Mouse (Mus musculus) heart, adult 2 months (tissue): ENCODE results near the gene Chsy1. TPM values are rescaled to one million over a fixed set of nuclear protein-coding genes. Genes with fewer than 3 reads are reported as not detected.

Experiments
- DNase-seq, 2 experiments: peaks; one replicate each; pipeline ENCODE4 v3.0.0; 2021
- H3K27ac ChIP-seq: fragments of 200-600 bp; 2 replicates; pipeline ENCODE4 v1.8.1; 2022
- H3K27me3 ChIP-seq: fragments of 200-500 bp; 2 replicates; pipeline ENCODE4 v1.6.1; 2012; ENCODE audit warnings: mild to moderate bottlenecking, low read length, inconsistent platforms, mixed read lengths; ENCODE audit not compliant: control insufficient read depth, insufficient read depth
- H3K36me3 ChIP-seq: fragments of 200-500 bp; 2 replicates; pipeline ENCODE4 v1.6.1; 2012; ENCODE audit warnings: low read length, inconsistent platforms; ENCODE audit not compliant: control insufficient read depth, insufficient read depth
- H3K4me1 ChIP-seq: fragments of 200-500 bp; 2 replicates; pipeline ENCODE4 v1.6.1; 2011; ENCODE audit warnings: low read length; ENCODE audit not compliant: control insufficient read depth, insufficient read depth
- H3K4me3 ChIP-seq: fragments of 200-600 bp; 2 replicates; pipeline ENCODE4 v1.8.1; 2022
- H3K79me2 ChIP-seq: fragments of 200-500 bp; replicated peaks from 2 replicates; pipeline ENCODE4 v1.6.1; 2012; ENCODE audit warnings: mild to moderate bottlenecking, inconsistent platforms, low read length, moderate library complexity, mixed read lengths; ENCODE audit not compliant: control insufficient read depth, insufficient read depth
- H3K9ac ChIP-seq: fragments of 200-500 bp; 2 replicates; pipeline ENCODE4 v1.6.1; 2012; ENCODE audit warnings: low read depth, mild to moderate bottlenecking, control low read depth, inconsistent platforms, low read length, mixed read lengths
- CTCF ChIP-seq: fragments of 200-600 bp; IDR thresholded peaks from 2 replicates; pipeline ENCODE4 v1.8.1; 2022; ENCODE audit warnings: antibody characterized with exemption, mild to moderate bottlenecking, moderate library complexity
- EP300 ChIP-seq: fragments of 200-500 bp; IDR thresholded peaks from 2 replicates; pipeline ENCODE4 v1.6.1; 2011; ENCODE audit warnings: low read depth, low read length, control low read depth; ENCODE audit not compliant: insufficient read depth
- POLR2A ChIP-seq: fragments of 200-500 bp; IDR thresholded peaks from 2 replicates; pipeline ENCODE4 v1.6.1; 2011; ENCODE audit warnings: mild to moderate bottlenecking, low read depth, low read length, control low read depth; ENCODE audit not compliant: insufficient read depth
- WGBS: fragments of 180-500 bp; shearing (Covaris S2); methylation state at CpG from one replicate; pipeline ENCODE4 v1.1.7; 2018; 5-methylcytosine and 5-hydroxymethylcytosine counted together
- intact Hi-C: fragments of 180-260 bp; cut with DNase I; formaldehyde crosslinking; loops from one replicate; pipeline ENCODE4 v1.15.1; 2025
- polyA plus RNA-seq: library from polyadenylated mRNA; depleted of rRNA; stranded (reverse); fragments of >200 nt; gene quantifications from 2 replicates; pipeline ENCODE4 v1.2.3, GENCODE M21; 2012
- total RNA-seq, 2 experiments: library from RNA; stranded (reverse); gene quantifications; 2 replicates each; pipeline ENCODE4 v1.2.3; 2021

The Chsy1 gene
- total and polyA plus RNA-seq, 3 experiments: 4.8 to 13.4 (median 12.3) TPM

DNA sequence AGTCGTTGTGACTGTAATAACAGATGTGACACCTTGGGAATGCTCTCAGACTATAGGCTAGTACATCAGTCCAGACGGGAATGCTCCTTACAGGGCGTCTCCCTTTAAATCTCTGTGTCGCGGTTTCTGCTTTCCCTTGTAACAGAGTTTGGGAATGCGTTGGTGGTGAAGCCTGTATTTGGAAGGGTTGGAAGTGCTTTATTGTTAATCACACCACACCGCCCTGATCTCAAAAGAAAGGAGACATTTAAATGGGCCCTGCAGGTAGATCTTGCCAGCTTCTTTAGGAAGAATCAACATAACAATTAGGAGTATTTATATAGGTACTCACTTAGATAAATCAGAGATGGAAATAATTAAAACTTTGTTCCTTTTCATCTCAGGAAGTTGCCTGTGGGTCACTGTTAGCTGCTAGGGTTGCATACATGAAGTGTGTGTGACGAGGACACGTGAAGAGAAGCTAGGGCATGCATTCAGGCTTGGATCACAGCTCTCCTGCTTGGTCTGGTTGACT lies 49.4 kb downstream of the Chsy1 start:
- 85% methylated on average over 9 of the region's 9 CpGs for WGBS
- intact Hi-C loops: no loop called here

DNA sequence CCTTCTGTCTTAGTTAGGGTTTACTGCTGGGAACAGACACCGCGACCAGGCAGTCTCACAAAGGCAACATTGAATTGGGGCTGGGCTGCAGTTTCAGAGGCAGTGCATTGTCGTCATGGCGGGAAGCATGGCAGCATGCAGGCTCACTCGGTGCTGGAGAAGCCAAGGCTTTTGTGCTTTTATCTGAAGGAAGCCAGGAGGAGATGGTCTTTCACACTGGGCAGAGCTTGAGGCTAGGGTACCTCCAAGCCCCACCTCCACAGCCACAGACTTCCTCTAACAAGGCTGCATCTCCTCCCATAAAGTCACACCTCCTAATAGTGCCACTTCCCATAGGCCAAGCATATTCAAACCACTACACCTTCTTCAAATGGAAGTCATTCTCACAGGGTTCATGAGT lies 50.6 kb downstream of the Chsy1 start:
- H3K79me2 ChIP-seq: 0 out of 2 replicates have a peak, but pooled peaks cover 1% of the 10 kb centered on the region
- DNase-seq: no peak
- 73% methylated on average over 5 of the region's 5 CpGs for WGBS
- TF ChIP-seq POLR2A (no peak), CTCF (no peak), EP300 (no peak)
- peaks cover 5% of the 10 kb centered on the region for H3K4me1 ChIP-seq
- no peaks in the 10 kb centered on the region for H3K27me3 ChIP-seq
- intact Hi-C loops: no loop called here
- H3K9ac ChIP-seq: no peak overlapping the region
- H3K4me3 ChIP-seq: no peak overlapping the region
- H3K27ac ChIP-seq: no peak overlapping the region
- peaks cover 4% of the 10 kb centered on the region; the same call in 1 of the 2 replicates for H3K36me3 ChIP-seq

More for the DNA sequence above, 49.4 kb downstream of the Chsy1 start:
- no peak for DNase-seq
- Histone ChIP-seq H3K9ac (no peak overlapping the region), H3K27ac (no peak overlapping the region), H3K27me3 (no peaks in the 10 kb centered on the region), H3K36me3 (peaks cover 2% of the 10 kb centered on the region; the same call in 1 of the 2 replicates), H3K4me3 (no peak overlapping the region), H3K4me1 (peaks cover 6% of the 10 kb centered on the region), H3K79me2 (0 out of 2 replicates have a peak, but pooled peaks cover 1% of the 10 kb centered on the region)
- TF ChIP-seq CTCF (no peak), EP300 (no peak)

DNA sequence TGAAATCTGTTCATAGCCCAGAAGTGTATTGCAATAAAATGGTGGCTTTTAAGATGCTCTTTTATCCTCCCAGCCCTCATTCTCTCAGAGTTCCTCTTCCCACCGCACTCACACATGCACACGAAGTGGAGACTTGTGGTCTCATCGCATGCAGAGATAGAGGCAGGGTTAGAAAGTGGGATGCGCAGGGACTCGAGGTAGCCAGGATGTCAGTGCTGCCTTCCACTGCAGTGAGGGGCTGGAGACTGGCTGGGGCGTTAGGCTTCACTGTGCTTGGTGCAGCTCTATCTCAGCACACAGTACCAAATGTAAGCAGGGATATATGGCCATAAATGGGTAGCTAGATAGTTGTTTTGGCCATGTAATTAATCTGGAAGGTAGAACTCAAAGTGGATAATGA lies 52.5 kb downstream of the Chsy1 start:
- H3K4me1 ChIP-seq: peaks cover 4% of the 10 kb centered on the region
- 84% methylated on average over 6 of the region's 6 CpGs for WGBS
- H3K79me2 ChIP-seq: peaks cover 5% of the 10 kb centered on the region; the same call in 1 of the 2 replicates
- intact Hi-C loops: loop anchor here (2.0 kb wide), 1 partner anchor 33 kb away; no protein-coding TSS in a partner anchor
- no peak overlapping the region for H3K27ac ChIP-seq
- TF ChIP-seq CTCF: no peak
- no peak for TF ChIP-seq EP300
- TF ChIP-seq POLR2A: no peak
- no peak overlapping the region for H3K9ac ChIP-seq
- no peaks in the 10 kb centered on the region for H3K27me3 ChIP-seq
- H3K4me3 ChIP-seq: no peak overlapping the region
- H3K36me3 ChIP-seq: peaks cover 6% of the 10 kb centered on the region; the same call in 1 of the 2 replicates
- DNase-seq: no peak

DNA sequence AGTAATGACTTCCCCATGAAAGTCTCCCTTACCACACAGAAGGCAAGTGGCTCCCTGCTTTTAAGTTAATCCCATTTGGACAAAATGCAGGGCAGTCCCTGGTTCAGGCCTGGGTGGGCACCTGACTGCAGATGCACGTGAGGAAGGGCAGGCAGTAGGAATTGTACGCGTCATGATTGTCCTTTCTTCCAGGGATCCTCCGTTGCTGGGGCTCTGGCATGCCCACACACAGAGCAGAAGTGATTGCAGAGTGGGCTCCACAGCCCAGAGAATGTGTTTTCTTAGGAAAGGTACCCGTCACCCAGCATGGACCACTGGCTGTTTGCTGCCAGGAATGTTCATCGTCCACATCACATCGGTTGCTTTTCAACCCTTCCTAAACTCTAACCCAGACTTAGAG lies 53.2 kb downstream of the Chsy1 start:
- Histone ChIP-seq H3K9ac (no peak overlapping the region), H3K79me2 (peaks cover 5% of the 10 kb centered on the region; the same call in 1 of the 2 replicates), H3K27ac (no peak overlapping the region), H3K4me1 (peaks cover 4% of the 10 kb centered on the region), H3K36me3 (peaks cover 6% of the 10 kb centered on the region; the same call in 1 of the 2 replicates), H3K4me3 (no peak overlapping the region), H3K27me3 (no peaks in the 10 kb centered on the region)
- DNase-seq: no peak
- no peak for TF ChIP-seq POLR2A
- no peak for TF ChIP-seq CTCF
- no peak for TF ChIP-seq EP300
- WGBS: 90% methylated on average over 7 of the region's 7 CpGs
- intact Hi-C loops: loop anchor here (2.0 kb wide), 1 partner anchor 32 kb away; no protein-coding TSS in a partner anchor

DNA sequence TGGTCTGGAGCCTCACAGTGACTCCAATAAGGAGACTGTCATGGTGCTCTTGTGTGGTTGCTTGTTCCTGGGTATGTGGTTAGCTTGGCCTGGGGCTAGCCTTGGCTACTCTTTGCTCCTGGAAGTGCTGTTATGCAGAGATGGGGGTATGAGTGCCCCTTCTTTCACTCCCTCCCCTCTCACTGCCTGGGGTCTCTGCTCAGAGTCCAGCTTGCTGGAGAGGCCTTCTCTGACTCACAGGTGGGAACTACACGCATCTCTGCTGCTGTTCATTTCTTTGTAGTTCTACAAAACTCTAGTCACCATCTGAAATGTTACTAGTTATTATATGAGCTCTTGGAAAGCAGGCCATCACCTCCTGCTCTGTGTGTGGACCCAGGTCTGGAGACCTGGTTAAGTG lies 53.7 kb downstream of the Chsy1 start:
- Histone ChIP-seq H3K27me3 (no peaks in the 10 kb centered on the region), H3K36me3 (peaks cover 6% of the 10 kb centered on the region; the same call in 1 of the 2 replicates), H3K79me2 (peaks cover 5% of the 10 kb centered on the region; the same call in 1 of the 2 replicates), H3K4me1 (peaks cover 2% of the 10 kb centered on the region), H3K4me3 (no peak overlapping the region), H3K27ac (no peak overlapping the region), H3K9ac (no peak overlapping the region)
- 93% methylated on average over 1 of the region's 1 CpGs for WGBS
- intact Hi-C loops: loop anchor here (2.0 kb wide), 1 partner anchor 32 kb away; no protein-coding TSS in a partner anchor
- DNase-seq: no peak
- TF ChIP-seq EP300 (no peak), CTCF (no peak), POLR2A (no peak)

DNA sequence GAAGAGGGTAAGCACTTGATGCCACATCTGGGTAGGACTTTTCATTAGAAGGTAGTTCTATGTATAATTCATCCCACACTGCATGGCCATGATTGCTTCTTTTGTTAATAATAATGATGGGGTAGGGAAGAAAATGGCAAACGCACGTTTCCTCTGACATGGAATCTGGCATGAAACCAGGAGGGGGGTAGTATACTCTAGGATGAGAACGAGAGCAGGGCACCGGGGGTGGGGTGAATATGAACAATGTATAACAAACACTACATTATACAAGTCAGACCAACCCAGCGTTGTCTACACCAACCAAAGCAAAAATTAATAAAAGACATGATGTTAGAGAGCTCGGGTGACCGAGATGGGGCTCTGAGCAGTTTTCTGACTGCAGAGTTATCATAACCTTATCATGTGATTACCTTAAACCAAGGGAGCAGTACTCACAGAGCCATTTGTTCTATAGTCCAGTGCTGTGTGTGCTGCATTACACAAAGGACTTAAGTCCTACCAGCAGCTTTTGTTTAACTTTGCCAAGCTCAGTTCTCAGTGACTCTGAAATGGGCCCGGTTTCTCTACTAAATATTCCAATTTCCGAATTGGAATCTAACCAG lies 55.2 kb downstream of the Chsy1 start:
- Histone ChIP-seq H3K27ac (no peak overlapping the region), H3K27me3 (no peaks in the 10 kb centered on the region), H3K4me3 (no peak overlapping the region), H3K36me3 (peaks cover 6% of the 10 kb centered on the region; the same call in 1 of the 2 replicates), H3K9ac (no peak overlapping the region), H3K79me2 (peaks cover 5% of the 10 kb centered on the region; the same call in 1 of the 2 replicates), H3K4me1 (peaks cover 3% of the 10 kb centered on the region)
- no peak for DNase-seq
- no peak for TF ChIP-seq POLR2A
- no peak for TF ChIP-seq EP300
- TF ChIP-seq CTCF: no peak
- 73% methylated on average over 9 of the region's 9 CpGs for WGBS
- intact Hi-C loops: no loop called here
